Mouse (Mus musculus) megakaryocyte, embryonic 14.5 days (primary cell): Measurements from ENCODE around the gene Arl6ip6. TPM values are rescaled to one million over a fixed set of nuclear protein-coding genes. Genes with fewer than 3 reads are reported as not detected.

Source experiments
- H3K27me3 ChIP-seq: replicated peaks from 2 replicates; pipeline ENCODE3; 2012; ENCODE audit warnings: inconsistent platforms
- H3K36me3 ChIP-seq: replicated peaks from 2 replicates; pipeline ENCODE3; 2012; ENCODE audit warnings: low read length, inconsistent platforms, mixed read lengths
- H3K4me1 ChIP-seq: 2 replicates; pipeline ENCODE4 v1.6.1; 2012; ENCODE audit warnings: inconsistent platforms
- H3K4me3 ChIP-seq: replicated peaks from 2 replicates; pipeline ENCODE3; 2012; ENCODE audit warnings: moderate library complexity, mild to moderate bottlenecking, inconsistent platforms
- H3K9me3 ChIP-seq: 2 replicates; pipeline ENCODE4 v1.6.1; 2012; ENCODE audit warnings: inconsistent platforms
- FLI1 ChIP-seq: IDR thresholded peaks from 2 replicates; pipeline ENCODE4 v1.6.1; 2012; ENCODE audit warnings: low read length, inconsistent platforms, mixed read lengths
- GATA1 ChIP-seq: IDR thresholded peaks from 3 replicates; pipeline ENCODE4 v1.6.1; 2012; ENCODE audit warnings: mixed read lengths, low read length, inconsistent platforms, borderline replicate concordance
- polyA plus RNA-seq: library from polyadenylated mRNA; stranded (reverse); fragments of >175 nt; gene quantifications from 2 replicates; pipeline ENCODE4 v1.2.3, GENCODE M21; 2012; ENCODE audit warnings: low replicate concordance; ENCODE audit not compliant: insufficient read depth

The Arl6ip6 gene
- polyA plus RNA-seq = 14.8 and 23.1 TPM in 2 replicates

DNA sequence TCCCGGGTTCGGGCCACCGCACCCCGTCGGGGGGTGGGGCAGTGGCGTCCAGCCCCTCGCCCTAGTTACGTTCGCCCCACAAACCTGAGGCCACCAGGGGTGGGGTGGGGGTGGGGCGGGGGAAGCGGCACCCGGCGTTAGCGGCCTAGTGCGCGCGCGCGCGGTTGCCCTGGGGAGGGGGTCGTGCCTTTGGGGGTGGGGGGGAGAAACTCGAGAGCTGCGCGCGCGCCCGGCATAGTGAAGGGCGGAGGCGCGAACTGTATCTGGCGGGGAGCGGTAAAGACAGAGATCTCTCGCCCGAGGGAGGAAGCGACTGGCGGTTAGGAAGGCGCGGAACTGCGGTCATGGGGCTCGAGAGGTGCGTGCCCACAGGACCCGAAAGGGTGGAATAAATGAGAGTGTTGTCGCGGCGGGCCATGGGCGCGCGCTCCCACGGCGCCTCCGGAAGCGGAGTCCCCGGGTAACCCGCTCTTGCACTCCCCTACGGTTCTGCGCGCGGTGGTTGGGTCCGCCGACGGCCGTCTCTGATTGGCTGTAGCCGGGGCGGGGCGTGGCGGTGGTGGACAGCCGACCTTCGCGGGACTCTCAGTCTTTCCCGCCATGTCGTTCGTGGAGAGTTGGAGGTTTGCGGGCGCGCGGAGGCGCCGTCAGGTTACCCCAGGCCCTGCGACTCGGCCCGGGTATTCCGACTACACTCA lies at the start of gene Arl6ip6:
Arl6ip6 (plus strand) TSS at position 204 of the 698 bp plus-strand sequence.
- Histone ChIP-seq H3K4me1 (peaks cover 39% of the 10 kb centered on the region), H3K27me3 (no peaks in the 10 kb centered on the region), H3K4me3 (peak within 1 kb of the TSS; percentile 98), H3K36me3 (peaks cover 46% of the 10 kb centered on the region), H3K9me3 (no peaks in the 10 kb centered on the region)
- TF ChIP-seq GATA1 = no peak
- TF ChIP-seq FLI1 = no peak

DNA sequence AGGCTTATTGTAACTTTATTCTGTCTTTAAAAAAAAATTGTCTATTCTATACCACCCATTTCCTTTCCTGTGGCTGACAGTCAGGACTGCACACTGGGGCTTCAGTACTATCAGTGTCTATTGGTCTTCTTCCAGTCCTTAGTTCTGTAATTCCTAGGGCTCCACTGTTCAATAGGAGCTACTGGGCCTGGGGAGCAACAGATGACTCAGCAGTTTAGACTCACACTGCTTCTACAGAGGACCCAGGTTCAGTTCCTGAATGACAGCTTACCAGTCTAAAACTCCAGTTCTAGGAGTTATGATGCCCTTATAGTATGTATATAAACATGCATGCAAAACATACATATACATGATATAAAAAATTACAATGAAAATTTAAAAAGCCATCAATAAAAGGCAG lies 44.7 kb upstream of the Arl6ip6 start:
- H3K27me3 ChIP-seq = no peaks in the 10 kb centered on the region
- H3K9me3 ChIP-seq = no peaks in the 10 kb centered on the region
- H3K4me3 ChIP-seq = no peak overlapping the region
- peaks cover 93% of the 10 kb centered on the region for H3K36me3 ChIP-seq
- H3K4me1 ChIP-seq = peaks cover 4% of the 10 kb centered on the region; the same call in 1 of the 2 replicates
- TF ChIP-seq GATA1 (no peak), FLI1 (no peak)

DNA sequence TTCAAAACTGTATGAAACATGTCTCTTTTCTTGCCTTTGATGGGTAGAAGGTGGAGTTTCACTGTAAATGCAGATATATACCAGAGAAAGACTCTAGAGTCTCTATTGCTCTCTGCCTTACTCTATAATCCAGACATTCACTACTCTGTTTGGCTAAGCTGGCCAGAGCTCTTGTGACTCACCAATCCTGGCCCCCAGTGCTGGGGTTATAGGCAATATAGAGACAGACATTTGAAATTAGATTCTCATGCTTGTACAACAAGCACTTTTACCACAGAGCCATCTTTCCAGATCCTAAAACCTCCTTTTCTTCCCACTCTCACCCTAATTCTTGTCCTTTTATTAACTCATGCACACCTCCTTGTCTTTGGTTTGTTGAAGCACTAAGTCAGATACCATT lies 17.6 kb upstream of the Arl6ip6 start:
- Histone ChIP-seq H3K9me3 (no peaks in the 10 kb centered on the region), H3K4me1 (peaks cover 9% of the 10 kb centered on the region; the same call in 1 of the 2 replicates), H3K27me3 (no peaks in the 10 kb centered on the region), H3K36me3 (peaks cover 49% of the 10 kb centered on the region), H3K4me3 (no peak overlapping the region)
- TF ChIP-seq FLI1 (no peak), GATA1 (no peak)

DNA sequence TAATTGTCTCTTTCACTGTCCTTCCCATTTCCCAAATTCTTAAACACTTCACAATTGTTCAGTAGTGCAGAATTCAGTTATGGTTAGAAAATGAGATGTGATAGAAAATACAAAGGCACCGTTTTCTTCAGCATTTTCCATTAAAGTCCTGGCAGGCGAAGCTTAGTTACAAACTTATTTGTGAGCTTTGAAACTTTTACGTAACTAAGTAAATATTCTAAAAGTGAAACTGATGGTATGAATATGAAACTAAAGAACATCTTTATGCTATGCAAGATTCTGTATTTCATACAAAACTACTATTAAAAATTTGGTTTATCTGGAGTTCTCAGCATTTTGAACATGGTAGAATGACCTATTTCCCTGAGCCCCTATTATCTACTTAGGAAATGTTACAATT lies 12.6 kb upstream of the Arl6ip6 start:
- peaks cover 33% of the 10 kb centered on the region for H3K4me1 ChIP-seq
- no peak overlapping the region for H3K4me3 ChIP-seq
- peaks cover 38% of the 10 kb centered on the region for H3K36me3 ChIP-seq
- no peaks in the 10 kb centered on the region for H3K9me3 ChIP-seq
- H3K27me3 ChIP-seq = no peaks in the 10 kb centered on the region
- TF ChIP-seq FLI1 (no peak), GATA1 (no peak)

DNA sequence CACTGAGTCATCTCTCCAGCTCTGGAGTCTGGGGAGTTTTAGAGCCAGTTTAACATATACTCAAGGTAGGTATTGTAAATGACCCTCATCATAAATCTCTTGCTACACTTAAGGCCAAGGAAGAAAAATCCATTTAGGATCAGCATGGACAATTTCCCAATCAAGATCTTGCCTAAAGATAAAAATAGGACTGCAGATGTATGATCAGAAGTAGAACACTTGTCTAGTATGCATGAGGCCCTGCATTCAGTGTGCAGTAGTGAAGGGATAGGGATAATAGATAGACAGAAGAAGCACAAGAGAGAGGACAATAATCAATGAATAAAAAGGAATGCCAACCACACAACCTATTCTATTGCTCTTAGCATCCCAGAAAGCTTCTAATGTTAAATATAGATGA lies 11.7 kb upstream of the Arl6ip6 start:
- H3K36me3 ChIP-seq = peaks cover 40% of the 10 kb centered on the region
- peaks cover 28% of the 10 kb centered on the region for H3K4me1 ChIP-seq
- H3K9me3 ChIP-seq = no peaks in the 10 kb centered on the region
- no peaks in the 10 kb centered on the region for H3K27me3 ChIP-seq
- TF ChIP-seq FLI1 (no peak), GATA1 (no peak)
- no peak overlapping the region for H3K4me3 ChIP-seq

DNA sequence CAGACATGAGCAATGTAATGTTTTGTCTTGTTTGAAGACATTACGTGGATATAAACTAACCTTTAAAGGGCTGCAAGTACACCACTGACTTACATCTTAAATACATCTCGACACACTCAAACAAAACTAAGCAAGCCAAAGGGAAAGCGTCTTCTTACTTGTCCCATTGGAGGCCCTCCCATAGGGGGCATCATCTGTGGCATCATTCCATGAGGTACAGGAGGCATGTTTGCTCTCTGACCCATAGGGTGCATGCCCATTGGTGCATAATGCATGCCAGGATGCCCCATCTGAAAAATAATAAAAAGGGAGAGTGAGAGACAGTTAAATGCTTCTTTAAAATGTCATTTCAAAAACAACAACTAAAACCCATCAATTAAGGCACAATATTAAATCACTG lies 1.7 kb upstream of the Arl6ip6 start:
- Histone ChIP-seq H3K9me3 (no peaks in the 10 kb centered on the region), H3K27me3 (no peaks in the 10 kb centered on the region), H3K4me1 (peaks cover 35% of the 10 kb centered on the region), H3K36me3 (peaks cover 45% of the 10 kb centered on the region), H3K4me3 (peak overlapping the region; percentile 98)
- TF ChIP-seq GATA1 (no peak), FLI1 (no peak)

DNA sequence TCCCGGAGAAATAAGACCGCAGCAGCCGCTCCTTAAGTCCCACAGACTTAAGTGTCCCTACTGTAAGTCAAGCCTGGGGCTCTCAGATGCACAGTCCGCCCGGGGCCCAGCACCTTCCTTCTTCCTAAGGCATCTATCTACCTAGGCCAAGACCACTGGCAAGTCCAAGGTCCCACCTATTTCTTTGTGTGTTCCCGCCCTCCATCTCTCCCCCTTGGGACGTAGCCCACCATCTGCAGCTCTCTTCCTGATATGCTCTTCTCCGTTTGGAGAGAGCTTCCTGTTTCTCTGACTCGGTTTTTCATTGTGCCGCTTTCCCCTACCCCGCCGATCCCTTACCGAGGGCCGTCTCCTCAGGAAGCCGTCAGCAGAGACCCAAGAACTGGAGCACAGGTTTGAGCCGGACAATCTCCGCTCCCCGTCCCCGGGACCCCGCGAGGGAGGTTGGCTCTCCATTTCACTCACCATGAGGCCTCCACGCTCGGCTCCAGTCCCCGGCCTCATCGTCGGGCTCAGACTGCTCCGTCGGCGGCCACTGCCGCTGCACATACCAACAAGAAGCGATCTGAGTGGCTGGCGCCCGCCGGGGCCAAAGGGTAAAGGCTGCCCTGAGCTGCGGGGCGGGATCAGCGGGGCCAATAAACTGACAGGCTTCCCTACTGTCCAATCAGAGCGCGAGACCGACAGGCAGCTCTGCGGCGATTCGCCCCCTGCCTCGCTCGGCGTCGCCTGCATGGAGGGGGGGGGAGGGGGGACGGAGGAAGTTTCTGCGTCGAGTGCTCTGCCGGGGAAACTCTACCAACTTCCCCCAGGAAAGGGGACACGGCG lies 628 bp upstream of the Arl6ip6 start, which contains the start of gene Prpf40a:
Prpf40a (minus strand) TSS at position 601 of the 828 bp plus-strand sequence.
- TF ChIP-seq GATA1 (no peak), FLI1 (no peak)
- H3K4me1 ChIP-seq = peaks cover 39% of the 10 kb centered on the region
- H3K27me3 ChIP-seq = no peaks in the 10 kb centered on the region
- H3K4me3 ChIP-seq = peak within 1 kb of the TSS; percentile 98
- peaks cover 48% of the 10 kb centered on the region for H3K36me3 ChIP-seq
- no peaks in the 10 kb centered on the region for H3K9me3 ChIP-seq

DNA sequence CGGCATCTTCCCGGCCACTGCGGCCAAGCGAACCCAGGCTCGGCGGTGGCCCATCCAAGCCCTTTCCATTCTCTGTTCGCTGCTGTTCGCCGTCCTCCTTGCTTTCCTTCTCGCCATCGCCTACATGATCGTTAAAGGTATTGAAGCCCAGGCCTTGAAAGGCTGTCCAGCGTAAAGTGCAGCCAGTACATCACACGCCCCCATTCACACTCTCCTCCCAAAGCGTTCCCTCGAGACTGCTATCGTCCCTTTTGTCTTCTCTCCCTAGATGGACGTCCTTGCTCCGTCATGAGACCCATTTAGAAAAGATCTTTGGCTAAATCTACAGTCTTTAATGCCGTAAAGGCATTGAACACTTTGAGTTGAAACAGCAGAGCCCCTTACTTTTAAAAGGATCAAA lies 860 bp downstream of the Arl6ip6 start:
- Histone ChIP-seq H3K9me3 (no peaks in the 10 kb centered on the region), H3K27me3 (no peaks in the 10 kb centered on the region), H3K4me3 (peak overlapping the region; percentile 98), H3K36me3 (peaks cover 45% of the 10 kb centered on the region), H3K4me1 (peaks cover 34% of the 10 kb centered on the region)
- no peak for TF ChIP-seq FLI1
- no peak for TF ChIP-seq GATA1

DNA sequence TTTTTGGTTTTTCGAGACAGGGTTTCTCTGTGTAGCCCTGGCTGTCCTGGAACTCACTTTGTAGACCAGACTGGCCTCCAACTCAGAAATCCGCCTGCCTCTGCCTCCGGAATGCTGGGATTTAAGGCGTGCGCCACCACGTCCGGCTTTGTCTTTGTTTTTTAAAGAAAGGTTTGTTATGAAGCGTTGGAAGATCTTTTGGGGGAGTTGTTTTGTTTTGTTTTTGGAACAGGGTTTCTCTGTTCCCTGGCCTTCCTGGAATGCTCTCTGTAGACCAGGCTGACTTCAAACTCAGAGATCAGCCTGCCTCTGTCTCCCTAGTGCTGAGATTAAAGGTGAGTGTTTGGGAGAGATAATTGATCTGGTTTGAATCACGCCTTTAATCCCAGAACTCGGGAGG lies 4.9 kb downstream of the Arl6ip6 start:
- Histone ChIP-seq H3K27me3 (no peaks in the 10 kb centered on the region), H3K4me3 (no peak overlapping the region), H3K9me3 (no peaks in the 10 kb centered on the region), H3K4me1 (peaks cover 28% of the 10 kb centered on the region), H3K36me3 (peaks cover 49% of the 10 kb centered on the region)
- TF ChIP-seq FLI1 (no peak), GATA1 (no peak)

DNA sequence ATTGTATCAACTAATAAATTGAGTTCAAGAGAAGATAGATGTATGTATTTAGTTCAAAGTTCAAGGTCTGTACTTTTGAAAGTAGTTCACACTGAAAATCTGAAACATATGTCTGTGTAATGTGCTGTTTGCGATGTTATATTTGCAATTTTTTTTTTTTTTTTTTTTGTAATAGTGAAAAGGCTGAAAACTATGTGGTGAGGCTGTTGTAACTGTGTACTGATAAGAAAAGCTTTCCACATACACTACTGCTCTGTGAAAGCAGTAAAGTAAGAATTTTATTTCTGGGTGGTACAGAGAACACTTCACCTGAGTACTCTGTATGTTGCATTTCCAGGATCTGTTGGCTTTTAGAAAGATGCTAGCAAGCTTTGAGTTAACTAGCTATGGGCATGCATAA lies 7.7 kb downstream of the Arl6ip6 start:
- H3K4me3 ChIP-seq = no peak overlapping the region
- peaks cover 58% of the 10 kb centered on the region for H3K36me3 ChIP-seq
- no peaks in the 10 kb centered on the region for H3K9me3 ChIP-seq
- peaks cover 19% of the 10 kb centered on the region for H3K4me1 ChIP-seq
- no peaks in the 10 kb centered on the region for H3K27me3 ChIP-seq
- TF ChIP-seq GATA1 (no peak), FLI1 (no peak)
